Mouse (Mus musculus): ENCODE measurements at regions not wholly inside any gene's neighbourhood (a gene's known extent, or its start where the extent isn't known, plus 50 kb on each side); places are given as distances from the start of the nearest gene placed in this dataset.

DNA sequence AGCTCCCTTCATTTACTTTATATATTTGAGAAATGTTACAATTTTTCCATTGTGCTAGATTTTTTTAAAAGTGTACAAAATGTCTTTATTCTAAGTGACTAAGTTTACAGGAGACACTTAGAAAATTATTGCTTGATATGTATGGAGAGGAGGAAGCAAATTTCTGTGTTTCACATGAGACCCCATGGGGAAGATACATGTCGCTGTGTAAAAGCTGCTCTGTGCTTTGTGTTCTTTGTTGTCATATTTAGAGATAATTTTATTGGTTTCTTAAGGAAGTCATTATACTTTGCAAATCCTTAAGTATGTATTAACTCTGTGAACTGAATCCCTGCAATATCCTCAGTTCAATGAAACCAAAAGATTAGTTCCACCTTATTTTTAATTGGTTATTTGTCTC, 406.0 kb upstream of the 1700003H04Rik start:
- in situ Hi-C loops (cut with MboI; ENCODE audit: low pct_unique_long_range_greater_than_20kb) = no loop called here
- POLR2A ChIA-PET = no interaction called here
- no peak for DNase-seq (ENCODE audit: low read depth, low spot score)

DNA sequence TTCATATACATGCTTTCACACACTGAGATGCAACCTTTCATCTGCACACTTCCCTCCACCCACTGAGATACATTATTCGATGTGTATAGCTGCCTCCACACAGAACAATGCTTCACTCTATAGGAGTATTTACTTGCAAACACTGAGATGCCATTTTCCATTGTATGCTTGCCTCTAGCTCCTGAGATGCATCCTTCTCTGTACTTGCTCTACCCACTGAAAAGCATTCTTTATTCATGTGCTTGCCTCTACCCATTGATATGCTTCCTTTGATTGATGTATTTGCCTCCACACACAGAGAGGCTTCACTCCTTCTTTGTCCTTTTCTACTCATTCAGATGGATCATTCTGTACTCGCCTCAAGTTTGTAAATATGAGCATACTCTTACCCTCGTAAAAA, 405.6 kb upstream of the 1700003H04Rik start:
- no peak for TF ChIP-seq CTCF (IDR thresholded peaks at IDR 0.05)
- DNase-seq (ENCODE audit: low read depth, low spot score) (no peak), ATAC-seq (no peak)
- in situ Hi-C loops (cut with MboI; ENCODE audit: low pct_unique_long_range_greater_than_20kb) = no loop called here
- POLR2A ChIA-PET = no interaction called here
- H3K27me3 ChIP-seq = no peaks in the 10 kb centered on the region
- CTCF ChIA-PET = no interaction called here

More for the DNA sequence above, 406.0 kb upstream of the 1700003H04Rik start:
- TF ChIP-seq CTCF (IDR thresholded peaks at IDR 0.05) = no peak
- no peak for ATAC-seq
- H3K27me3 ChIP-seq = no peaks in the 10 kb centered on the region
- CTCF ChIA-PET = no interaction called here

- POLR2A ChIA-PET = no interaction called here
- no peak for ATAC-seq
These were observed 404.5 kb upstream of the 1700003H04Rik start for GRCm38 (mm10) chr3:124985428-124985827.

GRCm38 (mm10) chr3:124935147-124935849, 354.4 kb upstream of the 1700003H04Rik start:
- H3K27me3 ChIP-seq = no peaks in the 10 kb centered on the region
- in situ Hi-C loops (cut with MboI; ENCODE audit: low pct_unique_long_range_greater_than_20kb) = no loop called here
- no peak for TF ChIP-seq CTCF (IDR thresholded peaks at IDR 0.05)
- ATAC-seq = peak; percentile 85
- CTCF ChIA-PET = interaction anchor here (1.4 kb wide), 1 partner anchor 66 kb away, joined by 3 read pairs; no protein-coding TSS in a partner anchor
- POLR2A ChIA-PET = no interaction called here
- peak; percentile 22 for DNase-seq (ENCODE audit: low read depth, low spot score)

More at GRCm38 (mm10) chr3:124985428-124985827, 404.5 kb upstream of the 1700003H04Rik start:
- in situ Hi-C loops (cut with MboI; ENCODE audit: low pct_unique_long_range_greater_than_20kb) = no loop called here
- CTCF ChIA-PET = no interaction called here
- TF ChIP-seq CTCF (IDR thresholded peaks at IDR 0.05) = no peak
- no peak for DNase-seq (ENCODE audit: low read depth, low spot score)
- H3K27me3 ChIP-seq = no peaks in the 10 kb centered on the region

DNA sequence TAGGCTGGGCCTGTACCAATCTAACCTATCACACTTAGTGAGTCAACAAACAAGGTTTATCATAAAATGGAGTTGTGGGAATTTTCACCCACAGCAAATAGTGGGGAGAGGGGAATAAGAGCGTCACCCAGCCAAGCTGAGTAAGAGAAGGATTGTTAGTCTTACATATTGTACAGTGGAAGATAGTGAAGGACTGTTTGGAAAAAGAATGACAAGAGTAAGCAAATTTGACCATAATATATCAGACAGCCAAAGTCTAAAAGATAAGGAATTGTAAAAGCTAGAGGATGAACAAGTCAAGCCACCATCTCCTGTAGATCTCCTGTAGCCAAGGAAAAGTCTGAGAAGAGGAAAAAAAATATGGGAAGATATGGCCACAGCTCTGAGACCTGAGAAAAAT, 351.8 kb upstream of the 1700003H04Rik start:
- POLR2A ChIA-PET = interaction anchor here (0.6 kb wide), 1 partner anchor 13 kb away, joined by 3 read pairs; no protein-coding TSS in a partner anchor
- in situ Hi-C loops (cut with MboI; ENCODE audit: low pct_unique_long_range_greater_than_20kb) = no loop called here
- TF ChIP-seq CTCF (IDR thresholded peaks at IDR 0.05) = no peak

DNA sequence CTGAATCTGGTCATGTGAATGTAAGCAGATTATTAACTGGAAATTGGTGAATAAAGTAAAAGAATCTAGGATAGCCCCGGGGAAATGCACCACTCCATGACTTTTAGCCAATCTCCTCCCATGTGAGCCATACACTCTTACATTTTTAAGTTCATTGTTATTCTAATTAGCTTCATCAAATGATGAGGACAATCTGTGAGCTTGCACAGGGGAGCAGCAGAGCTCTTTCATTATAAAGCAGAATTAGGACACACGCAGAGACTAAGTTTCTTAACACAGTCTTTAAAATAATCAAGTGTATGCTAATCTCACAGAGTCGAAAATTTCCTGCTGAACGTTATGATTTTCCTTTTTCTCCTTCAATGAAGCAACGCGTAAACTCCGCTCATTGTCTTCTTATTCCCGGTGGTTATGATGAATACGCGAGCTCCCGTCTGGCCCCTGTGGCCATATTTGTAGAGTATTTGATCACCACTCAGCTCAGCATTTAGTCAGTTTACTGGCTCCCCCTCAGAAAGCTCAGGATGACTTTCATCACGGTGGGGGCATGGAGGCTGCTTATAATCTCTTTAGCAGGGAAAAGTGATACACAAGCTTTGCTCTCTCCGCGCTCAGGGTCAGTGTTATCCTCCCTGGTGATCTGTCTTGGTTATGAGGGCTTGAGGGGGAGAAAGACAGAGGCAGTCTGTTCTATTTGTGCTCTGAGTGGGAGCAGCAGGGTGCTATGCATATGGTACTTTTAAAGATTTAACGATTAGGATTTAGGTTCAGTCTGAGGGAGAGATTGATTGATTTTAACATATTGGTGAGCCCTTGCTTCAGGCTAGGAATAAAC, 350.1 kb upstream of the 1700003H04Rik start:
- no peaks in the 10 kb centered on the region for H3K27me3 ChIP-seq
- TF ChIP-seq CTCF (IDR thresholded peaks at IDR 0.05) = no peak
- DNase-seq (ENCODE audit: low read depth, low spot score) (no peak), ATAC-seq (no peak)
- POLR2A ChIA-PET = no interaction called here
- CTCF ChIA-PET = interaction anchor here (0.9 kb wide), 1 partner anchor 8 kb away, joined by 3 read pairs; no protein-coding TSS in a partner anchor
- in situ Hi-C loops (cut with MboI; ENCODE audit: low pct_unique_long_range_greater_than_20kb) = no loop called here

More for the DNA sequence above, 351.8 kb upstream of the 1700003H04Rik start:
- ATAC-seq (no peak), DNase-seq (ENCODE audit: low read depth, low spot score) (no peak)
- no peaks in the 10 kb centered on the region for H3K27me3 ChIP-seq
- CTCF ChIA-PET = interaction anchor here (1.0 kb wide), 1 partner anchor 13 kb away, joined by 5 read pairs; no protein-coding TSS in a partner anchor

- ChIA-PET POLR2A (no interaction called here), CTCF (no interaction called here)
- no peak for DNase-seq (ENCODE audit: low read depth, low spot score)
- no peak for ATAC-seq
- no peak for TF ChIP-seq CTCF (IDR thresholded peaks at IDR 0.05)
- in situ Hi-C loops (cut with MboI; ENCODE audit: low pct_unique_long_range_greater_than_20kb) = no loop called here
- H3K27me3 ChIP-seq = no peaks in the 10 kb centered on the region
These were observed 328.0 kb upstream of the 1700003H04Rik start for GRCm38 (mm10) chr3:124908925-124909324.
